Mouse (Mus musculus) frontal cortex, adult 2 months (tissue): ENCODE measurements around the gene Slc7a6. TPM values are rescaled to one million over a fixed set of nuclear protein-coding genes. Genes with fewer than 3 reads are reported as not detected.

Experiments
- DNase-seq, 2 experiments: peaks; one replicate each; pipeline ENCODE4 v3.0.0; 2022; ENCODE audit warnings: low spot score in 1 of 2; ENCODE audit errors: extremely low spot score in 1 of 2
- polyA plus RNA-seq: library from polyadenylated mRNA; depleted of rRNA; stranded (reverse); fragments of >200 nt; gene quantifications from 2 replicates; pipeline ENCODE4 v1.2.3, GENCODE M21; 2012; rRNA removed

The Slc7a6 gene
- 30.3 and 31.7 TPM in 2 replicates for polyA plus RNA-seq

DNA sequence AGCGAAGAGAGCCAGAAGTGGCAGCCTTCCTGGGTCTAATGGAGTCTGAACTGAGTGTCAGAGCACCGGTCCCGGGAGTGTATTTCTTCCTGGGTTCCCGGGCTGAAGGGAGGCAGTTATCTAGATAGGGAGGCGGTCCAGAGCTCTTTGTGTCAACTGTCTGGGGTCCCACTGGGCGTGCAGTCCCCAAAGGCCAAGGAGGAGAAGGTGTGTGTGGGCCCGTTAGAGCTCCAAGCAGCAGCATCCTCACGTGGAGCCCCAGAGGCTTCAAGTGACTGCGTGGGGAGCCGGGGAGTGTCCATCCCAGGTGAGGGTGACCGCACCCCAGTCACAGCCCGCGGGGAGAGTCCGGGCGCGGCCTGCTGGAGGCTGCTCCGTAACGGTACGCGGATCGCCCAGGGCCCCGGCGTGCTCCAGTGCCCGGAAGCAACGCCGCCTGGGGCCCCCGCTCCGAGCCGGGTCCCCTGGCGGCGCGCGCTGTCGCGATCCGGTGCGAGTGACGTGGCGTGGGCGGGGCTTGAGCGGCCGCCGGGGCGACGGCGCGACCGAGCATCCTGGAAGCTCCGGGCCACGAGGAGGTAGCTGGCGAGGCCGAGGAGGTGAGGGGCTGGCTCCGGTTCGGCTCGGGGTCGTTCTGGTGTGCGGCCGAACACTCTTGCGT is at the start of gene Slc7a6:
Gene Slc7a6, plus strand, starts transcription at position 502 of the 661 bp plus-strand sequence.
- peak; percentile 55 to 90 for DNase-seq

DNA sequence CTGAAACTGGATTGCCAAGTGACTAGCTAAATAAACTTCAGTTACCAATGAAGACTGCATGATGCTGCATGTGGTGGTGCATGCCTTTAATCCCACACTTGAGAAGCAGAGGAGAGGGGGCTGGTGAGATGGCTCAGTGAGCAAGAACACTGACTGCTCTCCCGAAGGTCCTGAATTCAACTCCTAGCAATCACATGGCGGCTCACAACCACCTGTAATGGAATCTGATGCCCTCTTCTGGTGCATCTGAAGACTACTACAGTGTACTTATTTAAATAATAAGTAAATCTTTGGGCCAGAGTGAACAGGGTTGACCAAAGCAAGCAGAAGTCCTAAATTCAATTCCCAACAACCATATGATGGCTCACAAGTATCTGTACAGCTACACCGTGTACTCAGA is 45.2 kb upstream of the Slc7a6 start:
- DNase-seq = no peak

DNA sequence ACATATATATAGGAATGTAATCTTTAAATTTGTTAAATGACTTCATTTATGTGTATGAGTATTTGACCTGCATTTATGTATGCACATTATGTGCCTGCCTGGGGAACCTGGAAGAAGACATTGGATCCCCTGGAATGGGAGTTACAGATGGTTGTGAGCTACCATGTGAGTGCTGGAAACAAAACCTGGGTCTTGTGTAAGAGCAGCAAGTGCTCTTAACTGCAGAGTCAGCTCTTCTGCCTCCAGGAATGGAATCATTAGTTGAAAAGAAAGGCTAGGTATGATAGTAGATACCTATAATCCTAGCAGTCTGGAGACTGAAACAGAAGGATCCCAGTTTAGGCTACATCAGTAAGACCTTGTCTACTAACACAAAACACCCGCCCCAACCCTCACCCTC is 42.6 kb upstream of the Slc7a6 start:
- DNase-seq = no peak

DNA sequence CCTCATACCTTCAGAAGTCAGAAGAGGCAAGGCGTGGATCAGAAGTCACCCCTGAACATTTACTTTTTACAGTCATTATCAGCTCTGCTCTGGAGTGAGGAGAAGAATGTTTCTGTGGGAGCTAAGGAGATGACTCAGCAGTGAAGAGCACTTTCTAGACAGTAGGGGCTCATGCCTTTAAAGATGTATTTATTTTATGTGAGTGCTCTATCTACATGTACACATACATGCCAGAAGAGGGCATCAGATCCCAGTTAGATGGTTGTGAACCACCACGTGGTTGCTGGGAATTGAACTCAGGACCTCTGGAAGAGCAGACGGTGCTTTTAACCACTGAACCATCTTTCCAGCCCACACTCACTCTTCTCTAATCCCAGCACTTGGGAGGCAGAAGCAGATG is 41.6 kb upstream of the Slc7a6 start:
- DNase-seq = no peak

DNA sequence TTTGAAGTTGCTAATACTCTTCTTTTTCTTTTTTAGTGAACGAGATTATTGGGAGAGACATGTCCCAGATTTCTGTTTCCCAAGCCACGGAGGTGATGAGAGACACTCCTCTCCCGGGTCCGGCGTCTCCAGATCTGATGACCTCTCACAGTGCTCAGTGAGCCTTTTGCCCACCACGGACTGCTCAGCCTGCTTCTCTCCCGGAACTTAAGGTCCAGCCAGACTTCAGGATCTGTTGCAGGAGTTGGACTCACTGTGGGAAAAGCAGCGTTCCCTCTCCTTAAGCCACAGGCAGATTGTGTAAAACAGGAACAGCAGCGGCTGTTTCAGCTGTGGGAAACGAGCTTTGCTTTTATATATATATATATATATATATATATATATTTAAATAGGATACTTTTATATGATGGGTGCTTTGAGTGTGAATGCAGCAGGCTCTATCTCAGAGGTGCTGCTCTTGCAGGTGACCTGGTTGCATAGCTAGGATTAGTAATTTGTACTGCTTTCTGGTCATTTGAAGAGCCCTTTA is 40.7 kb upstream of the Slc7a6 start:
- DNase-seq = no peak

DNA sequence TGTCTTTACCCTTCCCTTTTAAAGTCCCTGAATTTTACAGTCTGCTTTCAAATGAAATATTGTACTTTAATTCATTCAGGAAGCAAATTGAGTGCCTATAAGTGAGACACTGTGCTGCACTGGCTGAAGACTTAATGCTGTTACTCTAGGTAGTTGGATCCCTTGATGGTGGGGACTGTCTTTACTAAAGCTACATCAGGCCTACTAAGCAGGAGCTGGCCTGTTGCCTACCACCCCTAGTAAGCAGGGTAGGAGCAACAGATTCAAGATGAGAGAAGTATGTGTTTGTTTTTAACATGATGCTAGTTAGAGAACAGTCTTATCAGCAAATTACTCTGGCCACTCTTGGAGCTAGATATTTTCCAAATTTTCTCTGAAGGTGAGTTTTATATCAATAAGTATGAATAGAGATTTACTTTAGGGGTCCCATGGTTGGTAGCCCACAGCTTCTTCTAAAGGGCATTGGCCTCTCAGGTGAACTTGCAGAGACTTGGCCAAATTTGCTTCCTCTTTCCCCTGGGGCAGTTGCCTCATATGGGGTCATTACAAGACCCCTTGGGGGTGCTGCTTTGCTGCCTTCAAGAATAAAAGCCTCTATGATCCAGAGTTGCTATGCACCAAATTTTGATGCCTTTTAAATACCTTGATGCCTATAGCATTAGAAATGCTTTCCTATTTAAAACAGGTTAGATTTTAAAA is 39.3 kb upstream of the Slc7a6 start:
- DNase-seq = no peak

DNA sequence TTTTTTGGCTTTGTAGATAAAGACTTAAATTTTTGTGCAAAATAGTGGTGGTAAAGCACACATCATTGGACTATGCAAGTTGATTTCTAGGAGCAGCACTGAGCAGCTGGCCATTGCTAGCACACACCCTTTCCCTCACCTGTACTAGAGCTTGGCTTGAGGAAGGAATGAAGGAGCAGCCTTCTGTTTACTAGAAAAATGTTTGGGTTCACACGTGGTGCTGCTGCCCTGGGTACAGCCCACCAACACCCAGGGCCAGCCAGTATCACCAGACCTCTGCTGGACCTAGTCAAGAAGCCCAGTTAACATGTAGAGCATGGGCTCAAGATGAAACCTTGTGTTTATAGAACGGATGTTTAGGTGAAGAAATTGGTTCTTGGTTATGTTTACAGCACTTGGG is 38.7 kb upstream of the Slc7a6 start:
- no peak for DNase-seq

DNA sequence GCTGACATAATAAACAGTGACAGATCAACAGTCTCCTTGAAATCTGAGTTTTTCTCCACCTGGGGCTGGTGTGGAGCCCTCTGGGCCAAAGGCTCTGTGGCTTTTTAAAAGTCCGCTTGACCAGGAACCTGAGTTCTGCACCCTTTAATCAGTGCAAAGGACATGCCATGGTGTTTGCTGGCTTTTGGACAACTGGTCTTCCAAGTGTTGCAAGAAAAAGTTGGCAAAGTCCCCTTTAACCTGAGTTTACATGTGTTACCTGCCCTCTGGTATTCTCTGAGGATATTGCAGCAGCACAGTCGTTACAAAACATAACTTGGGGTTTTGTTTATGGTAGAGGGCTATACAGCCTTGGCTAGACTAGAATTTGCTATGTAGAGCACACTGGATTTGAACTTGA is 38.2 kb upstream of the Slc7a6 start:
- DNase-seq = no peak

DNA sequence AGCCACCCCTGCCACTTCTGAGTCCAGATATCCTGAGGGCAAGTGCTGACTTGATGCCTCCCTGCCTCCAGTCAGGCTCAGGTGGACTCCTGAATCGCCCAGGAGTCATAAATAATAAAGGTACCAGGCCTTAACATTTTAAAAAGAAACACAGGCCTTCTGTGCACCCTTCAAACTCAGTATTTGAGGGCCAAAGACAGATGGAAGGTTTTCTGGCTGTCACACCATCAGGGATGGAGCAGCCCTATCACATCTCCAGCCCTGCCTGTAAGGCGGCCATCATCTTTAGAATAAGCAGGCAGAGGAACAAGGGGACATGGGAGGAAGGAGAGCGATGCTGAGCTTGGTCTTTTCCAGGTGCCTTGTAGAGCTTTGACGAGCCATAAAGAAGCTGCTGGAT is 37.6 kb upstream of the Slc7a6 start:
- DNase-seq = no peak

DNA sequence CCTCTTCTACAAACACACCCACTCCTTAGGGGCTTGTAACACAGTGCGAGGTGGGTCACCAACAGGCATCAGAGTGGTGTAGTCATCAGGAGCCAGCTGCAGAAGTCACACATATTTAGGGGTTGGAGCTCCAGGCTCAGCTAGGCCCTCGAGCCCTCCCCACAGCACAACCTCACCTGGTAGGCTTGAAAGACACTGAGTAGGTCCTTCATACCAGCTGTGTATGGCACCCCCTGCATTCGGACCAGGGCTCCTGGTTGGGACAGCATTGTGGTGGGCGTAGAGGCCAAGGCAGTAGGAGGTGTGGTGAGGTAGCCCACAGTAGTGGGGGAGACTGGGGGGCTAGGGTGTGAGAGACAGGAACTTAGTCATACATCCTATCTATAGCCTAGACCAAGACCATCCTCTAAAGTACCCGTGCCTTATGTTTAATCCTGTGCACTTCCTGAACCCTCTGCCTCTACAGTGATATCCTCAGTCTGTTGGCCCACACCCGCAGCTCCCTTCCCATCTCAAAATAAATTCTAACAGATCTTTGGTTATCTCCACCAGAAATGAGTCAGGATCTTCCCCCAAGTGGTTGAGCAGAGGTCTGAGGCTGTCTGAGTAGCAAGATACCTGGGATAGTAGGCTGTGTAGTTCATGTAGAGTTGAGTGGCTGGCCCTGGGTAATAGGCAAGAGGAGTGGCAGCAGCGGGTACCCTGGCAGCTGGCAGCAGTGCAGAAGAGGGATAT is 37.0 kb upstream of the Slc7a6 start:
- DNase-seq = no peak

DNA sequence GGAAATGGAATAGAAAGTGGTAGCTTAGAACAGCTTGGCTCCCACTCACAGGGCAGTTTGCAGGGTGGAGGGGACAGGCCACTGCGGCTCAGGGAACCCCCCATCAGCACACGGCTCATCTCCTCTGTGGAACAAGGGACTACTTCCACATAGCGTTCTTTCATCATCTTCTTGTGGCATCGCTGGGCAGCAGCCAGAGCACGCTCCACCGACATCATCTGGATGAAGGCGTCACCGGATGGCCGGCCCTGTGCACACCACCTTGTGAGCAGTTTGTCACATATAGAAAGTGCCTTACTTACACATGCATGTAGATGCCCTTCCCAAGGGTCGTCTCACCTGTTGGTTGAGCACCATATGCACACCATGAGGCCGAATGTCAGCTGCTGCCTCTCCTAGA is 36.3 kb upstream of the Slc7a6 start:
- DNase-seq = no peak

DNA sequence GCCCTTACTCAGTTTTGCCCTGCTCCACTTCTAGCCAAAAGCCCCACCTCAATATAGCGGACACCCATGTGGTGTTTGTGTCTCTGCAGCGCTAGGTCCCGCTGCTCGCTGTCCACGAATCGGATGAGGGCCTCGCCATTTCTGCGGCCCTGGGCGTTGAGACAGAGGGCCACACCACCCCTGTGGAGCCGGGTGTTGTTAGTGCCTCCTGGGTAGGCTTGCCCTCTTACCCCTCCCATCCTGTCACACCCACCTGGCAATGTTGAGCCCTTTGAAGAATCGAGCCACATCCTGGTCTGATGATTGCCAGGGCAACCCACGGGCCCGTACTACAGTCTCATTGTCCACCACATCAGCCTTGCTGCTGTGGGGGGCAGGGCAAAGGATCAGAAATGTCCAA is 35.1 kb upstream of the Slc7a6 start:
- no peak for DNase-seq

DNA sequence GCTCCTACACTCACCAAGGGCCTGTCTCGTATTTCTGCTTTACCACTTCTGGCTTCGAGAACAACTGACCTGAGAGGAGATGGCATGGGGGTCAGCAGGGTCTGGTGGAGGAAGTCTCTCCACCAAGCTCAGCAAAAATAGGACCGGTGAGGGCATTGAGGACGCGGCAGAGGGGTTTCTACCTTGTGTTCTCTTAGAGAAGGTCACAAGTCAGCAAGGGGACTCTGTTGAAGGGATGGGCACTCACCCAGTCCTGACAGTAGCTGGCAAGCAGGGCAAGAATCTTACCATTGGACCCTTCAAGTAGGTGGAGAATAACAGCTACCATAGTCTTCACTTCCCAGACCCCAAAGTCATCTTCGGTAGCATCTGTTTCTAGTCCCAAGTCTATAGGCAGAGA is 34.7 kb upstream of the Slc7a6 start:
- DNase-seq = no peak

DNA sequence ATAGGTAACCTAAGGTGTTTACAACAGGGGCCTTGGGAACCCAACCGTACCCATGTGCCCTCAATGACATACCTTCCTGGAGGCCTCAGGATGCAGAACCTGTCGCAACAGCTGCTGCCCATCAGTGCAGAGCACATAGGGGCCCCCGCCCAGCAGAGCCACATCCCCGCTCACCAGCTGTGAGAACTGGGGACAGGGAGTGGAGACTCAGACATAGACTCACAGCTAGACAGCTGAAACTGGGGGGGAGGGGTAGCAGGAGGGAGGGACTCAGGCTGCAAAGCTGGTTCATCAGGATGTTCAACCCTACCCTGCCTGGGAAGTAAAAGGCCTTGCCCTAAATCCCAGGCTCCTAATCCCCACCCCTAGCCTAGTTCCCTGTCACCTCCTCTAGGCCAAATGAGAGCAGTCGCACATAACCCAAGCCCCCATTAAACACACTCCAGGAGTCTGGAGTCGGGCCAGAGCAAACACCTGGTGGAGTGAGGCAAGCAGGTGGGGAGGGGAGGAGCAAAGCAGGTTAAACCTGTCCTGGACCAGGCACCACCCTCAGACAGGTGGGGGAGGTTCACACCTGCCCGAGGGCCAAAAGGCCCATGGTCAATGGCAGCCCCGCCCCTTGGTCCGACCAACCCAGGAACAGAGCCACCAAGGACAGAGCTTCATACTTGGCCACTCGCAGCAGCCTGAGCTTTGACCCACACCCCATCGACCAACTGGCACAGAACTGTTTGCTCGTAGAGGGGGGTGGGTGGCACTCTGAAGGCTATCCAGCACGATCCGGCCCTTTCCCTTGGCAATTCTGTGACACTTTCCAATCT is 33.7 kb upstream of the Slc7a6 start:
- DNase-seq = no peak

DNA sequence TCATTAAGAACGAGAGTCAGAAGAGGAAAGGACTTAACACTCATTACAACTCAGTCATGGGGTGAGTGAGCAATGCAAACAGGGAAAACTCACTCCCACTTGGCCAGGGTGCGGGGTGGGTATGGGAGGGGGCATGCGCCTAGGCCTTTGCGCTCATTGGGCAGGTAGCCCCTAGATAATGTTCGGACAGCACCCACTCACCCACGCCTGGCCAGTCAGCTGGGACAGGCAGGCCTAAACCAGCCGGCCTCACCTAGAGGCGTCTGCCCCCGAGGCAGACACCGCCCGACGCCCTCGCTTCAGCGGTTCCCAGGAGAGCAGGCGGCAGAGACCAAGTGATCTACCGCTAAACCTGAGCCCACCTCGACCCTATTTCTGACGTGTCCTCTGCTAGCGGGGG is 33.0 kb upstream of the Slc7a6 start:
- DNase-seq = no peak

DNA sequence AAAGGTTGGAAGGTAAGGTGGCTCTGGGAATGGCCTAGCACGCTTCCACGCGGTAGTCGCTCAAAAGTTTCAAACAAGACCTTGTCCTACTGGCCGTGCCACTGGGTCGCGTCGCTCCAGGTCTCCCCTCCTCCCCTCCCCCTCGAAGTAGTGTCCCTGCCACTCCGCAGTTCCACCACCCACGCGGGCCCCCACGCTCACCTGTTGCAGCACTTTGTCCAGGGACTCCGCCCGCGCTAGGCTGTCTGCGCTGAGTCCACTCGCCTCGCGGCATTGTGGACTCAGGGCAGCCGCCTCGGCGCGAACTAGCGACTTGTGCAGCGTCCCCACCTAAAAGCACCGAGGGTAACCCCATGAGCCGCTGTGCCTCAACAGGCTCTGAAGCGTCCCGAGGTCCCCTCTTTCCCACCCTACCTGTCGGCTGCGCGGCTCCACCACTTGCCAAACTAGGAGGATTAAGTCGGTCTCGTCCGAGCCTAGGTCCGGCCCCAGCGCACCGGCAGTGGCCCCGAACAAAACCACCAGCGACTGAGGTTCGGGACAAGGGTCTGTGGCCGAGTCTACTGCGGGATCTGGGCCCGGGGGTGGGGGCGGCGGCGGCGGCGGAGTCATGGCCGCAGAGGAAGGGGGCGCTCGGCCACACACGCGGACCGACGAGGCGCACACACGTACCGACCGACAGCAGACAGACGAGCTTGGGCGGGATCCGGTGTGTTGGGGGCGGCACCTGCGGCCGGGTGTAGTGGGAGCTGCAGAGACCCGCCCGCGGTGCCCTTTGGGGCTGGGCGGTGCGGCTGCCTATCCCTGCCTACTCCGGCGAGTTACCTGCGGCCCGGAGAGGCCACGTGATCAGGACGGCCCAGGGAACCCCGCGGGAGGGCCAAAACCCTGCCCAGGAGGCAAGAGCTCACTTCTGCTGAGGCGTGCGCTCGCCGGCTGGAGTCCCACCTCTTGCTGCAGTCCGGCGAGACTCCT is 32.2 kb upstream of the Slc7a6 start, which contains the start of gene Esrp2:
Gene Esrp2, minus strand, starts transcription at position 819 of the 975 bp plus-strand sequence.
- no peak for DNase-seq

DNA sequence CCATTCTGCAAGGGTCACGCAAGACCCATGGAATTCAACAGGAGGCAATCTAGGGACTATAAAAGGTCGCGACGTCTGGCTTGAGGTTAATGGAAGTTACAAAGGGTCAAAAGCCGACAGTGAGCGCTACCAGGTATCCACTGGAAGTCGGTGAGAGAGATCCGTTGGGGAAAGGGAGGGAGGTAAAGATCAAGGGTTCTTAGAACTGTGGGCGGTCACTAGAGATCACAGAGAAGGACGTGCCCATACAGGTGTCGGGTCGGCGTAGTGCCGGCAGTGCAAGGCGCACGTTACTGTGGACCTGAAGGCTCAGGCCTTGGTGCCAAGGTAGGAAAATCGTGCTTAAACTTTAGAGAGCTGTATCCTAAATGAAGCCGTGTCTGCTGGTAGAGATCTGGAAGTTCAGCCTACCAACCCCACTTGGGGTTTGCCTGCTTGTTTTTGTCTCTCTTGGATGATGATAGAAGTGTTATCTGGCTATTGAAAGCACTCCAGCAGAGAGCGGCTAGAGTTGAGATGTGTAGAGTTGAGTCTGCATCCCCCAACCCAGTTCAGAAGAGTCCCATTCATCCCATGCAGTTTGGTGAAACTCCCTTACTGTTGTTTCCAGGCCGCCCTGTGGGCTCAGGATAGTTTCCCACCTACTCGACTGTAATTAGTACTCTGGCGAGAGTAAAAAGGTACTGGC is 31.3 kb upstream of the Slc7a6 start:
- no peak for DNase-seq

DNA sequence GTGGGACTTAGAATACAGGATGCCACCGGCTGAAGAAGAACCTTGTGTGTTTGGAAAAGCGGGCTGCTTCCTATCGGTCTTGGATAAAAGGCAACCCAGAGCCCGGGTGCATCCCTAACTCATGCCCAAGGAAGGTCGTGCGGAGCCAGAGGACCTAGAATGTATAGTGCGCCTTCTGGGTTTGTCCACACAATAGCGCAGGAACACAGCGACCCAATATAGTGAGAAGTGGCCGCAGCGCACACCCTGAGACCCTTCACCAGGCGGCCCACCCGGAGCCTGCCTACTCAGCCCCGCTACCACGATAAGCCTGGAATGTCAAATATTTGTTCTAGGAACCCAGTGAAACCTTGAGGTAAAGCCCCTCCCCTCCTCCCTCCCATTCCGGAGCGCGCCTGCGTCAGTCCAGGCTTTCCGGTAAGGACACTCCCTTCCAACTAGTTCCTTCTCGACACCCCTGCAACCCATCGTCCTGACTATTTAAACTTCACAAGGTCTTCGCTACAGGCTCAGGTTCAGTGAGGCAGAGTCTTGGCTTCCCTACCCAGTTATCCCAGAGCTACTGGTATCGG is 30.7 kb upstream of the Slc7a6 start:
- DNase-seq = peak in 1 of 2 experiments; percentile 61

DNA sequence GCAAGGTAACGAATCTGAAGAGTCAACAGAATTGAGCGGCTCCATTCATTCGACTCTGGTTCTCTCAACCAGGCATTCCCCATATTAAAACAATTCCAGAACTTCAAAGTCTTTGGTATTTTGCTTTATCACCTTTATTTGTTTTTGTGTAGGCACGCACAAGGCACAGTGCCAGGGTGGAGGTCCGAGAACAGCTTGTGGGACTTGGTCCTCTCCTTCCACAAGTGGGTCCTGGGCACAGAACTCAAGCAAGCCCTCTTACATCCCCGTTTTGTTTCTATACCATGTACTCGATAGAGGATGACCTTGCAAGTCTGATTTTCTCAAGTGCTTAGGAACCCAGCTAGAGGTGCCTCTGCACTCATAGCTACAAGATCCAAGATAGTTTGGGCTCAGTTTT is 30.0 kb upstream of the Slc7a6 start:
- DNase-seq = no peak
